Mouse (Mus musculus): ENCODE measurements around the gene Mitd1.

GRCm38 (mm10) chr1:37877736-37878460, 12.3 kb downstream of the Mitd1 start:
- no peak for TF ChIP-seq CTCF (IDR thresholded peaks at IDR 0.05; ENCODE audit: borderline replicate concordance, control insufficient read depth, extremely low read depth, insufficient read depth, low read length, poor library complexity)
- TF ChIP-seq POLR2A (IDR thresholded peaks at IDR 0.05; ENCODE audit: control insufficient read depth, extremely low read depth, insufficient read depth, low read length, poor library complexity), result no peak

Data from thymus, adult 2 months (tissue).